Mouse (Mus musculus) liver, postnatal 0 days (tissue): ENCODE results near the gene Slit3.

Source experiments
- CTCF ChIP-seq: sonication (generic); IDR thresholded peaks from 2 replicates; pipeline ENCODE4 v1.5.1; 2016; ENCODE audit warnings: antibody characterized with exemption, low read depth
- EP300 ChIP-seq: IDR thresholded peaks from 2 replicates; pipeline ENCODE4 v1.6.1; 2016; ENCODE audit warnings: antibody characterized with exemption, low read depth, mild to moderate bottlenecking

DNA sequence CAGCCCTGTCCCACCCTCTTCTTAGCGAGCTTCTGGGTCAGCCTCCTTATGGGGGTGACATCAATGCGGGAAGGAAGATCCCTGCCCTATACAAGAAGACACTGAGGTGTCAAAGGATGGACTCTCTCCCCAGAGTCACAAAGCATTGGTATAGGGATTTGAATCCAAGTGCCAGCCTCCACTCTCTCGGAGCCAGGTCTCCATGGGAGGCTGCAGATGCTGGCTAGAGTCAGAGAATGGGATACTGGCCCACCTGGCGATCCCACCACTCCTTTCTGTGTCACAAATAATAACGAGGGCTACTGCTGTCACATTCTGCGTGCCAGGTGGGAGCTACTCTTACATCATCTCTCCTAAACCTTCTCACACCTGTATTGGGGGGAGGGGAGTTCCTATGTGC is 549.2 kb downstream of the Slit3 start:
- TF ChIP-seq CTCF (no peak), EP300 (no peak)
